Mouse (Mus musculus): ENCODE measurements around the gene Gstk1.

DNA sequence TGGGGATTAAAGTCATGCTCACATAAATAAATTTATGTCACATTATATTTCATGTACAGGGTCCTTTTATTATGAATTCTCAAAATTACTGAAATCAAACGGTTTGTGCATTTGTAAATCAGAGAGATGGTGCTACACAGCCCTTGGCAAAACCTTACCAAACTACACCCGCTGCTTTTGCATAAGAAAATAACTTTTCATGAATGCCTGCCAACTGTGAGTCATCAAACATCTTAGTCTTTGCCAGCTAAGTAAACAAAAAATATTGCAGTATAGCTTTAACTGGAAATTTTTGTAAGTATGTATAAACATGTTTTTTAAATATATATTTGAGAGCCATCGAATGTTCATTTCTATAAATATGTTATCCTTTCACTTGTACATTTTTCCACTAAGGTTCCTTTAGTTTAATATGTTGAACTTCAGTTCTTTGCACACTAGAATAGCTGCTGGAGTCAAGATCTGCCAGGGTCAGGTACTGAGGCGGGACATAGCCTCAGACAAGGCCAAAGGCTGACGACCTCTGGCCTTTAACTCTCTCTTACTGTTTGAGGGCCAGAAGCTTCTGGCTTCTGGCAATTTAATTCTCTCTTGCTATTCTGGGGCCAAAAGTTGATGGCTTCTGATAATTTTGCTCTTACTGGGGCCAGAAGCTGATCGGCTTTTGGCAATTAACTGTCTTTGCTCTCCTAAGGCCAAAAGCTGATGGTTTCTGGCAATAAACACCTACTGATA, 4.3 kb upstream of the Gstk1 start:
- TF ChIP-seq CTCF (IDR thresholded peaks at IDR 0.05; ENCODE audit: low read depth) (no peak), EP300 (optimal IDR thresholded peaks at IDR 0.05) (no peak)

Data from stomach, postnatal 0 days (tissue).